Mouse (Mus musculus): ENCODE results near the gene Ush2a. TPM values are rescaled to one million over a fixed set of nuclear protein-coding genes. Genes with fewer than 3 reads are reported as not detected.

Ush2a gene
- polyA plus RNA-seq, 1 experiment from 2014 or later: 0.03 TPM

DNA sequence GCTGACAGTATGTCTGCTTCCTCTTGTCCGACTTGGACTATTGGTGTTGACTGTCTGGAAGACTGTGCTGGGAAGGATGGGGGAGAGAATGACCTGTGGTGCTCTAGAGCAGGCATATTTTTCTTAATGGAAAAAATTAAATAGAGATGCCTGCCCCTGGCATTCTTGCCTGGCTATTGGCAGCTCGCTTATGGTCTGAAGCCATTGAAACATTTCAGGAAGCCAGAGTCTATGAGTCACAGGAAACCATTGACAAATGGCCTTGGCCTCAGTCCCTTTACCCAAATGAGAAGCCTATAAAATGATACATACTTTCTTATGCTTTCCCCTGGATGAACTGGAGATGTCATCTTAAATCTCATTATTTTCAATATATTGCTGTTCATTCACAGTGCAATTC, 92.9 kb downstream of the Ush2a start:
- ATAC-seq (replicated peaks; ENCODE audit: extremely low read depth, insufficient read depth, low FRiP score): no peak
- no peak overlapping the region for H3K9ac ChIP-seq (ENCODE audit: low read length)
- H3K9me3 ChIP-seq (replicated peaks; ENCODE audit: control insufficient read depth, low read length): no peaks in the 10 kb centered on the region
- H3K4me3 ChIP-seq (ENCODE audit: low read length): no peak overlapping the region
- WGBS: 78% methylated on average over 2 of the region's 2 CpGs
- no peak overlapping the region for H3K27ac ChIP-seq (ENCODE audit: low read length)
- no peaks in the 10 kb centered on the region for H3K36me3 ChIP-seq (ENCODE audit: control insufficient read depth, insufficient read depth)
- no peaks in the 10 kb centered on the region for H3K27me3 ChIP-seq (ENCODE audit: control insufficient read depth, insufficient read depth, low read length)
- H3K4me1 ChIP-seq (ENCODE audit: control insufficient read depth, insufficient read depth, low read length): no peaks in the 10 kb centered on the region
- no peak overlapping the region for H3K4me2 ChIP-seq (ENCODE audit: low read depth, low read length)

DNA sequence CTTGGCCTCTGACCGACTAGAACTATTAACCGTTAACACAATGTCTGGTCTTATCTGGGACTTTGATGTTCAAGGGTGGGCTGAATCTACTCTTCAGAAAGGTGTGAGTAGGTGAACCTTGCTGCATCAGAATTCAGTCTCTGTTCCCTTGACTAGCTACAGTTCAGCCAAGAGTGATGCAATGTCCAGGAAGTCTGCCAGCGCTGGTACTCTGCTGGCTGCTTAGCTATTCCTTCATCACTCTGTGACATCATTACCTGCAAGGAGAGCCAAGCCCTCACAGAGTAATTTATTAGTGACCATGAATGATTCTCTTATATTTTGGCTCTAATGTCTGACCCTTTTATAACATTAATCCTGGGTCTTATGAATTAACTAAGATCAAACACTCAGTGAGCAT, 101.7 kb downstream of the Ush2a start:
- Histone ChIP-seq H3K9me3 (replicated peaks; ENCODE audit: control insufficient read depth, low read length) (no peaks in the 10 kb centered on the region), H3K4me1 (ENCODE audit: control insufficient read depth, insufficient read depth, low read length) (no peaks in the 10 kb centered on the region), H3K9ac (ENCODE audit: low read length) (no peak overlapping the region), H3K27me3 (ENCODE audit: control insufficient read depth, insufficient read depth, low read length) (no peaks in the 10 kb centered on the region), H3K27ac (ENCODE audit: low read length) (no peak overlapping the region), H3K4me3 (ENCODE audit: low read length) (no peak overlapping the region), H3K4me2 (ENCODE audit: low read depth, low read length) (no peak overlapping the region), H3K36me3 (ENCODE audit: control insufficient read depth, insufficient read depth) (no peaks in the 10 kb centered on the region)
- WGBS: 62% methylated on average over 3 of the region's 3 CpGs
- no peak for ATAC-seq (replicated peaks; ENCODE audit: extremely low read depth, insufficient read depth, low FRiP score)

DNA sequence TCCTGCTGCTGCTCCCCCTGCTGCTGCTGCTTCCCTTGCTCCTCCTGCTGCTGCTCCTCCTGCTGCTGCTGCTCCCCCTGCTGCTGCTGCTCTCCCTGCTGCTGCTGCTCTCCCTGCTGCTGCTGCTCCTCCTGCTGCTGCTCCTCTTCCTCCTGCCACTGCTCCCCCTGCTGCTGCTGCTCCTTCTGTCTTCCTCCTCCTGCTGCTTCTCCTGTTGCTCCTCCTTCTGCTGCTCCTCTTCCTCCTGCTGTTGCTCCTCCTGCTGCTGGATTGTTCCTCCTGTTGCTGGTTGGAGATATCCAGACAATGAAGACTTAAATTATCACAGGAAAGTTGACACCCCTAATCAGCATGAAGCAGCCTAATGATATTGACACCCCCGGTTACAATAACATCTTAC, 123.4 kb downstream of the Ush2a start:
- H3K4me3 ChIP-seq (ENCODE audit: low read length): no peak overlapping the region
- H3K9ac ChIP-seq (ENCODE audit: low read length): no peak overlapping the region
- H3K27me3 ChIP-seq (ENCODE audit: control insufficient read depth, insufficient read depth, low read length): no peaks in the 10 kb centered on the region
- H3K4me1 ChIP-seq (ENCODE audit: control insufficient read depth, insufficient read depth, low read length): peaks cover 7% of the 10 kb centered on the region
- no peak overlapping the region for H3K27ac ChIP-seq (ENCODE audit: low read length)
- H3K4me2 ChIP-seq (ENCODE audit: low read depth, low read length): no peak overlapping the region
- H3K36me3 ChIP-seq (ENCODE audit: control insufficient read depth, insufficient read depth): no peaks in the 10 kb centered on the region
- WGBS: 48% methylated on average over 1 of the region's 1 CpGs
- ATAC-seq (replicated peaks; ENCODE audit: extremely low read depth, insufficient read depth, low FRiP score): no peak
- no peaks in the 10 kb centered on the region for H3K9me3 ChIP-seq (replicated peaks; ENCODE audit: control insufficient read depth, low read length)

DNA sequence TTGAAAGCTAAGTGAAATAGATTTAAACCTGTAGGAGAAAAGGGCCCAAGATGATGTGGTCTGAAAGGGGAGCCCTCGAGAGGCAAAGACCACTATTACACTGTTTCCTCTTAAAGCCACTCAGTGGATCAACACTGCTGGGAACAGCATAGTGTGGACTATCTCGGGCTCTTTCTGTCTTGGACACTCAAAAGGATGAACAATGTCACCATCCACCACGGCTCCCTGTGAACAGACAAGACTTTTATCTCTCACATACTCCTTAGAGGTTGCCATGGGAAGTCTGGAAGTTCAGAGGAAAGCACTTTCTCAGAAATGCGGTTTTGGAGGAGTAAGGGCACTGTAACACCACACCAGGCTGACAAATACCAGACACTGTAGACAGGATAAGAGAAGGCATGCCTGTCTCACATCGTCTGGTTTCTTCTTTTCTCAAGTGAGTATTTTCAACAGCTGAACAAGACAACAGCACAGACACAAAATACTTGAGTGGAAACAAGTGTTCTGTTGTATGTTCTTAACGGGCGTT, 124.0 kb downstream of the Ush2a start:
- peaks cover 7% of the 10 kb centered on the region for H3K4me1 ChIP-seq (ENCODE audit: control insufficient read depth, insufficient read depth, low read length)
- no peaks in the 10 kb centered on the region for H3K9me3 ChIP-seq (replicated peaks; ENCODE audit: control insufficient read depth, low read length)
- no peak overlapping the region for H3K9ac ChIP-seq (ENCODE audit: low read length)
- H3K4me3 ChIP-seq (ENCODE audit: low read length): no peak overlapping the region
- H3K27ac ChIP-seq (ENCODE audit: low read length): no peak overlapping the region
- no peaks in the 10 kb centered on the region for H3K36me3 ChIP-seq (ENCODE audit: control insufficient read depth, insufficient read depth)
- H3K27me3 ChIP-seq (ENCODE audit: control insufficient read depth, insufficient read depth, low read length): no peaks in the 10 kb centered on the region
- no peak for ATAC-seq (replicated peaks; ENCODE audit: extremely low read depth, insufficient read depth, low FRiP score)
- WGBS: 22% methylated on average over 7 of the region's 7 CpGs
- no peak overlapping the region for H3K4me2 ChIP-seq (ENCODE audit: low read depth, low read length)

DNA sequence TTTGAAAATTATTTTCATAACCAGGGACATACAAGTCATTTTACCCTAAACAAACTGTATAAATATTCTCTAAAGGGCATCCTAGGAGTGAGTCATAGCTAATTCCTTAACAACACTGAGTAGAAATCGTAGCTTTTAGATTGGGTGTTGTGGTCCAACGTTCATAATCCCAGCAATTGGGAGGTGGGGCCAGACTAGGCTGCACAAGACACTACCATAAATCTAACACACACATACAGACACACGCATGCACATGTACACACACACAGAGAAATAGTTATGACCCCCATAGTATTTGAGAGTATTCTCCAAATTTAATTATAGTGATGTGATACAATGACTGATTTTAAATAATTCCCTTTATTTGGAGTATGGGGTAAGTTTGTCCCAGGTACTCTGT, 125.5 kb downstream of the Ush2a start:
- ATAC-seq (replicated peaks; ENCODE audit: extremely low read depth, insufficient read depth, low FRiP score): no peak
- Histone ChIP-seq H3K27me3 (ENCODE audit: control insufficient read depth, insufficient read depth, low read length) (no peaks in the 10 kb centered on the region), H3K4me3 (ENCODE audit: low read length) (no peak overlapping the region), H3K9ac (ENCODE audit: low read length) (no peak overlapping the region), H3K9me3 (replicated peaks; ENCODE audit: control insufficient read depth, low read length) (no peaks in the 10 kb centered on the region), H3K4me2 (ENCODE audit: low read depth, low read length) (no peak overlapping the region), H3K27ac (ENCODE audit: low read length) (no peak overlapping the region), H3K36me3 (ENCODE audit: control insufficient read depth, insufficient read depth) (no peaks in the 10 kb centered on the region), H3K4me1 (ENCODE audit: control insufficient read depth, insufficient read depth, low read length) (peaks cover 7% of the 10 kb centered on the region)
- WGBS: 83% methylated on average over 3 of the region's 3 CpGs

DNA sequence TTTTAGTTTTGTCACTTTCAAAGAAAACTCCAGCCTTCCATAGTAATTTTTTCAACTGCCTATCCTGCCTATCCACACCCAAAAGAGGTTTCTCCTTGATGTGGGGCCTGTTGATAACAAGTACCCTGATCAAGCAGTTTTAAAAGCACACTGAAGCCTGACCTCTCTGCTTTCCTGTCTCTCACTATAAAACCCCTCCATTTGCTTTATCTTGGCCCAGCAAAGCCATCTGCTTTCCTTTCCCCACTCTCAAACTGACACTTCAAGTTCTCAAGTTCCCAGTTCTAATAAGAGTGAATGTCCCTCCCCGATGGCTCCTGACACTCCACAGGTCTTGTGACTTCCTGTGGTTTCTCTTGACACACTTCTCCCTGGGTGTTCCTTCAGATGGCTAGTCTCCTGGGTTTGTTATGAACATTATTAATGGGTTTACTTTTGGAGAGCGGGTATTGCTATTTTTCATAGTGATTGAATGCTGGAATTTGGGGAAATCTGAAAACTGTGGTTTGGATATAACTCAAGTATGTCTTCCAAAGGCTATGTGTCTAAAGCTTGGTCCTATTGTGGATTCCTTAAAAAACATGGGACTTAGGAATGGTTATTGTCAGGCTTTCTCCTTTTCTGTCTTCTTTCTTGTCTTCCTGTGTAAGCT, 126.1 kb downstream of the Ush2a start:
- ATAC-seq (replicated peaks; ENCODE audit: extremely low read depth, insufficient read depth, low FRiP score): no peak
- H3K27ac ChIP-seq (ENCODE audit: low read length): no peak overlapping the region
- no peak overlapping the region for H3K4me3 ChIP-seq (ENCODE audit: low read length)

DNA sequence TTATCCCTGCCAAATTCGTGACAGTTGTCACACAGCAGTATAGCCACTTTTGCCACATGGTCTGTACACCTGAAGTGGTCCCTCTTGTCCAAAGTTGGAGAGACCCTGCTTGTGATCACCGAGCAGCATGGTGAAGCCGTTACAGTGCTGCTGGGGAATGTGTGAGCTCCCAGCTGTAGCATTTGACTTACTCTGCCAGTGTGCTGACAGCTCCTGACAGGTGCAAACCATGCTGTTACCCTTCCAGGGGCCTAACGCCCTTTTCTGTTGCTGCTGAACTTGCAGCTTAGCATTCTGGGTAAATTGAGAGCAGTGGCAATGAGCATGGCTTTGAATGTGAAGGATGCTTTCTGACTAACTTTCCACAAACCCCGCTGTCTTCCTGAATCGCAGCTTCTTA, 128.3 kb downstream of the Ush2a start:
- Histone ChIP-seq H3K9ac (ENCODE audit: low read length) (no peak overlapping the region), H3K27me3 (ENCODE audit: control insufficient read depth, insufficient read depth, low read length) (no peaks in the 10 kb centered on the region), H3K9me3 (replicated peaks; ENCODE audit: control insufficient read depth, low read length) (no peaks in the 10 kb centered on the region), H3K4me3 (ENCODE audit: low read length) (no peak overlapping the region), H3K27ac (ENCODE audit: low read length) (no peak overlapping the region), H3K4me1 (ENCODE audit: control insufficient read depth, insufficient read depth, low read length) (peaks cover 7% of the 10 kb centered on the region), H3K4me2 (ENCODE audit: low read depth, low read length) (no peak overlapping the region), H3K36me3 (ENCODE audit: control insufficient read depth, insufficient read depth) (no peaks in the 10 kb centered on the region)
- ATAC-seq (replicated peaks; ENCODE audit: extremely low read depth, insufficient read depth, low FRiP score): peak; percentile 45; the same call in 1 of the 2 replicates
- 37% methylated on average over 6 of the region's 6 CpGs for WGBS

More for the DNA sequence above, 126.1 kb downstream of the Ush2a start:
- Histone ChIP-seq H3K36me3 (ENCODE audit: control insufficient read depth, insufficient read depth) (no peaks in the 10 kb centered on the region), H3K4me1 (ENCODE audit: control insufficient read depth, insufficient read depth, low read length) (peaks cover 7% of the 10 kb centered on the region), H3K27me3 (ENCODE audit: control insufficient read depth, insufficient read depth, low read length) (no peaks in the 10 kb centered on the region), H3K9me3 (replicated peaks; ENCODE audit: control insufficient read depth, low read length) (no peaks in the 10 kb centered on the region), H3K4me2 (ENCODE audit: low read depth, low read length) (no peak overlapping the region), H3K9ac (ENCODE audit: low read length) (no peak overlapping the region)
- WGBS: 45% methylated on average over 2 of the region's 2 CpGs

DNA sequence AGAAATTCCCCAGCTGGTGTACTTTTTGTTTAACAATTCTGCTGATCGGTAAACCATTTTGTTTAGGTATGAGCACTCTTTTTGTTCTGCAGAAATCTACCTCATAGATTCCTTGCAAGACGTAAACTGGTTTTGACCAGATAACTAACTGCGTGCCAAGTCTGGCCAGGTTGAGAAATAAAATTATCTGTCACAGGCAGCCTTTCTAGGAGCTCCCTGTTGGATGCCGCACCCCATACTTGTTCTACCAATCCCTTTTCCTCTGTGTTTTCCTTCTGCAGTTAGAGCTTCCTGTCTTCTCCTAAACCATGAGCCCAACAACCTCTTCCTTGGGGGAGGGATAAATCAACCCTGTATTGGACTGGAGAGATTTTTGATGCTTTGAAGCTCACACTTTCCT, 145.4 kb downstream of the Ush2a start:
- no peak overlapping the region for H3K27ac ChIP-seq (ENCODE audit: low read length)
- ATAC-seq (replicated peaks; ENCODE audit: extremely low read depth, insufficient read depth, low FRiP score): no peak
- no peak overlapping the region for H3K4me3 ChIP-seq (ENCODE audit: low read length)
- H3K27me3 ChIP-seq (ENCODE audit: control insufficient read depth, insufficient read depth, low read length): no peaks in the 10 kb centered on the region
- 86% methylated on average over 4 of the region's 4 CpGs for WGBS
- no peak overlapping the region for H3K9ac ChIP-seq (ENCODE audit: low read length)
- no peak overlapping the region for H3K4me2 ChIP-seq (ENCODE audit: low read depth, low read length)
- H3K4me1 ChIP-seq (ENCODE audit: control insufficient read depth, insufficient read depth, low read length): peaks cover 6% of the 10 kb centered on the region
- no peaks in the 10 kb centered on the region for H3K9me3 ChIP-seq (replicated peaks; ENCODE audit: control insufficient read depth, low read length)
- no peaks in the 10 kb centered on the region for H3K36me3 ChIP-seq (ENCODE audit: control insufficient read depth, insufficient read depth)

DNA sequence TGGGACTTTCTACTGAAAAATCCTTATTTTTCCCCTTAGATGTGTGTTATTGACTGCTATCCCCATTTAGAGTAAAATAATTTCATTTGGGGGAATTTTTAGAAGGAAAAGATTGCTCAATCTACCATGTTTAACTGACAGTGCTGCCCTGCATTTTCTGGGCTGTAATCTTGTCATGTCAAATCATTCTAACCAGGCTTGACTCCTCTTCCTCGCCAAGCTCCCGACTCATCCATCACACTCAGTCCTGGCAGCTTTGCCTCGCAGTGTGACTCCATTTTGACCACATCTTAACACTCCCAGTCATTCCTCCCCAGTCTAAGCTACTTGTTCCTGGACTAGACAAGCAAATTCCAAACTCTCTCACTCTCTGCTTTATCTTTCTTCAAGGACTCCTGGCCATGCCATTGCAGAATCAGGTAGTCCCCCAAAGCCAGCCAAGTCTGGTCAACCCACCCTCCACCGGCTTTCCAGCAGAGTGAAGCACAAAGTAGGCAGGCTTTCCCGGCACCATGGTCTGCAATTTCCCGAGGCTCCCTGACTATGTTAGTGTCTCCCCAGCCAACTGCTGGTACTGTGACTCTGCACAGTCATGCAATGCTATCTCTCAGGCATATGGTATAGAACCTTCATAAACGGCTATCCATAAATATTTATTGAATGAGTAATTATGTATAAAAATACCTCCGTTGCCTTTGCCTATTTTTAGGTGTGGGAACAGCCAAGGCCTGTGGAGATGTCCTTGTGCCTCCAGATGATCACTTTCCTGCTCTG, 146.0 kb downstream of the Ush2a start:
- H3K9ac ChIP-seq (ENCODE audit: low read length): no peak overlapping the region
- 57% methylated on average over 8 of the region's 8 CpGs for WGBS

More for the DNA sequence above, 146.0 kb downstream of the Ush2a start:
- Histone ChIP-seq H3K4me1 (ENCODE audit: control insufficient read depth, insufficient read depth, low read length) (peaks cover 6% of the 10 kb centered on the region), H3K9me3 (replicated peaks; ENCODE audit: control insufficient read depth, low read length) (no peaks in the 10 kb centered on the region), H3K4me3 (ENCODE audit: low read length) (no peak overlapping the region), H3K4me2 (ENCODE audit: low read depth, low read length) (no peak overlapping the region), H3K27ac (ENCODE audit: low read length) (no peak overlapping the region), H3K36me3 (ENCODE audit: control insufficient read depth, insufficient read depth) (no peaks in the 10 kb centered on the region), H3K27me3 (ENCODE audit: control insufficient read depth, insufficient read depth, low read length) (no peaks in the 10 kb centered on the region)
- no peak; the same call in 1 of the 2 replicates for ATAC-seq (replicated peaks; ENCODE audit: extremely low read depth, insufficient read depth, low FRiP score)

Data from heart, embryonic 16.5 days (tissue).